In genomic region chr10:94254766-94255165, GRCm38 (mm10) we compare ENCODE assay signal across 46 mouse cellular contexts. TPM values are rescaled to one million over a fixed set of nuclear protein-coding genes. Genes with fewer than 3 reads are reported as not detected.
"Had no signal": no experiment of that assay in that cellular context is flagged by ENCODE, and none has a peak within 500 bp of the region (broad histone marks: within the 10 kb centered on the region; RNA-seq: fewer than 3 reads in every experiment).

No protein-coding gene starts in this region.

- H3K36me3 ChIP-seq: limb, embryonic 10.5 days; limb, embryonic 12.5 days; limb, embryonic 13.5 days; limb, embryonic 15.5 days; liver, embryonic 12.5 days; liver, embryonic 13.5 days; liver, embryonic 15.5 days; lung, embryonic 15.5 days; midbrain, embryonic 10.5 days; midbrain, embryonic 12.5 days; midbrain, embryonic 13.5 days; midbrain, embryonic 15.5 days; neural tube, embryonic 12.5 days had no signal

- H3K4me2 ChIP-seq: limb, embryonic 12.5 days; limb, embryonic 13.5 days; limb, embryonic 15.5 days; liver, embryonic 11.5 days; liver, embryonic 12.5 days; liver, embryonic 13.5 days; liver, embryonic 15.5 days; lung, embryonic 14.5 days; lung, embryonic 15.5 days; midbrain, embryonic 11.5 days; midbrain, embryonic 12.5 days; midbrain, embryonic 13.5 days; midbrain, embryonic 15.5 days; neural tube, embryonic 12.5 days had no signal

- H3K27me3 ChIP-seq: limb, embryonic 12.5 days; limb, embryonic 13.5 days; limb, embryonic 15.5 days; liver, embryonic 15.5 days; lung, embryonic 15.5 days; midbrain, embryonic 12.5 days; midbrain, embryonic 13.5 days; midbrain, embryonic 15.5 days; neural tube, embryonic 12.5 days had no signal

- H3K4me3 ChIP-seq: limb, embryonic 10.5 days; limb, embryonic 12.5 days; limb, embryonic 13.5 days; limb, embryonic 15.5 days; liver, embryonic 12.5 days; liver, embryonic 13.5 days; liver, embryonic 15.5 days; lung, embryonic 15.5 days; megakaryocyte, embryonic 14.5 days; midbrain, embryonic 10.5 days; midbrain, embryonic 12.5 days; midbrain, embryonic 13.5 days; midbrain, embryonic 15.5 days; myocyte; neural tube, embryonic 12.5 days had no signal

- H3K9me3 ChIP-seq: limb, embryonic 10.5 days; limb, embryonic 12.5 days; limb, embryonic 13.5 days; limb, embryonic 15.5 days; liver, embryonic 12.5 days; liver, embryonic 13.5 days; liver, embryonic 15.5 days; lung, embryonic 15.5 days; midbrain, embryonic 10.5 days; midbrain, embryonic 12.5 days; midbrain, embryonic 13.5 days; midbrain, embryonic 15.5 days; neural tube, embryonic 12.5 days had no signal

- DNase-seq: left cerebral cortex, postnatal 4 days; liver; liver, embryonic 13.5 days; liver, postnatal 0 days; lung, adult 18-20 months; lung, adult 2 months; lung, embryonic 14.5 days; lung, postnatal 10 days; lung, postnatal 14 days; lung, postnatal 36 days; lung, postnatal 4 days; midbrain, embryonic 14.5 days had no signal

- H3K9ac ChIP-seq: limb, embryonic 12.5 days; limb, embryonic 13.5 days; limb, embryonic 15.5 days; liver, embryonic 12.5 days; liver, embryonic 13.5 days; liver, embryonic 14.5 days; liver, embryonic 15.5 days; liver, postnatal 0 days; lung, embryonic 14.5 days; lung, embryonic 15.5 days; midbrain, embryonic 12.5 days; midbrain, embryonic 13.5 days; midbrain, embryonic 15.5 days; neural tube, embryonic 12.5 days had no signal

- H3K27ac ChIP-seq: limb, embryonic 10.5 days; limb, embryonic 12.5 days; limb, embryonic 13.5 days; limb, embryonic 15.5 days; liver, embryonic 12.5 days; liver, embryonic 13.5 days; liver, embryonic 14.5 days; liver, embryonic 15.5 days; lung, embryonic 15.5 days; macrophage; midbrain, embryonic 10.5 days; midbrain, embryonic 12.5 days; midbrain, embryonic 13.5 days; midbrain, embryonic 15.5 days; neural tube, embryonic 12.5 days had no signal

- ATAC-seq: liver, embryonic 12.5 days; liver, postnatal 0 days; lung, postnatal 0 days; midbrain, embryonic 13.5 days; midbrain, embryonic 15.5 days; midbrain, embryonic 16.5 days had no signal

- H3K4me1 ChIP-seq: megakaryocyte, embryonic 14.5 days had no signal

RNA-seq across cellular contexts. Expression of gene Gm4792, which starts 43.7 kb away (rescaled TPM):
- total RNA-seq: left cerebral cortex, postnatal 10 days; left cerebral cortex, postnatal 14 days; left cerebral cortex, postnatal 25 days; left cerebral cortex, postnatal 36 days; left cerebral cortex, postnatal 4 days; liver, adult 2 months; megakaryocyte progenitor cell, adult 5-6 weeks; megakaryocyte, adult 5-6 weeks; megakaryocyte-erythroid progenitor cell, adult 5-6 weeks; midbrain, postnatal 0 days; monocyte, adult 5-6 weeks had no signal
- polyA plus RNA-seq: limb, embryonic 10.5 days; limb, embryonic 11.5 days; limb, embryonic 12.5 days; limb, embryonic 13.5 days; limb, embryonic 14.5 days; limb, embryonic 15.5 days; liver, adult 2 months; liver, embryonic 11.5 days; liver, embryonic 12.5 days; liver, embryonic 13.5 days; liver, embryonic 14.5 days; liver, embryonic 15.5 days; liver, embryonic 16.5 days; liver, postnatal 0 days; lung, adult 2 months; lung, embryonic 14.5 days; lung, embryonic 15.5 days; lung, embryonic 16.5 days; lung, postnatal 0 days; macrophage; midbrain, embryonic 10.5 days; midbrain, embryonic 11.5 days; midbrain, embryonic 15.5 days; myocyte had no signal
